Mouse (Mus musculus) layer of hippocampus, adult 2 months (tissue): ENCODE measurements around the gene Eid2b. TPM values are rescaled to one million over a fixed set of nuclear protein-coding genes. Genes with fewer than 3 reads are reported as not detected.

Experiments used
- DNase-seq, 2 experiments: peaks; one replicate each; pipeline ENCODE4 v3.0.0; 2022; ENCODE audit warnings: low spot score in 2 of 2
- H3K27ac ChIP-seq: fragments of 200-600 bp; 2 replicates; pipeline ENCODE4 v1.8.1; 2022
- H3K4me3 ChIP-seq: fragments of 200-600 bp; 2 replicates; pipeline ENCODE4 v1.8.1; 2022; ENCODE audit warnings: mild to moderate bottlenecking
- CTCF ChIP-seq: fragments of 200-600 bp; conservative IDR thresholded peaks from 2 replicates; pipeline ENCODE4 v1.8.1; 2022; ENCODE audit warnings: antibody characterized with exemption, mild to moderate bottlenecking, moderate library complexity
- total RNA-seq, 2 experiments: library from RNA; stranded (reverse); gene quantifications; 2 replicates each; pipeline ENCODE4 v1.2.3; 2021

Eid2b gene
- total RNA-seq, 2 experiments from 2014 or later: 34.3 to 37.5 TPM

- TF ChIP-seq CTCF: no peak
- Histone ChIP-seq H3K4me3 (peak overlapping the region; percentile 89), H3K27ac (peak overlapping the region; percentile 88)
- no peak for DNase-seq
These were observed 33.8 kb downstream of the Eid2b start for GRCm38 (mm10) chr7:28311151-28311925.

GRCm38 (mm10) chr7:28311926-28312543 lies 34.5 kb downstream of the Eid2b start, which contains the start of gene Timm50:
TSS of gene Timm50 (minus strand) at chr7:28312072.
- peak within 1 kb of the TSS; percentile 88 for H3K27ac ChIP-seq
- peak; percentile 98 for DNase-seq
- peak within 1 kb of the TSS; percentile 89 for H3K4me3 ChIP-seq
- peak; percentile 12; the same call in 1 of the 2 replicates for TF ChIP-seq CTCF

- DNase-seq: no peak
- Histone ChIP-seq H3K27ac (no peak overlapping the region), H3K4me3 (no peak overlapping the region)
- no peak for TF ChIP-seq CTCF
These were observed 40.5 kb downstream of the Eid2b start for GRCm38 (mm10) chr7:28318036-28318435.

- no peak overlapping the region for H3K27ac ChIP-seq
- no peak for DNase-seq
- no peak overlapping the region for H3K4me3 ChIP-seq
- no peak for TF ChIP-seq CTCF
These were observed 41.2 kb downstream of the Eid2b start for GRCm38 (mm10) chr7:28318714-28319113.

GRCm38 (mm10) chr7:28321974-28322720 lies 44.6 kb downstream of the Eid2b start:
- Histone ChIP-seq H3K4me3 (no peak overlapping the region), H3K27ac (no peak overlapping the region)
- DNase-seq: no peak
- TF ChIP-seq CTCF: no peak

DNA sequence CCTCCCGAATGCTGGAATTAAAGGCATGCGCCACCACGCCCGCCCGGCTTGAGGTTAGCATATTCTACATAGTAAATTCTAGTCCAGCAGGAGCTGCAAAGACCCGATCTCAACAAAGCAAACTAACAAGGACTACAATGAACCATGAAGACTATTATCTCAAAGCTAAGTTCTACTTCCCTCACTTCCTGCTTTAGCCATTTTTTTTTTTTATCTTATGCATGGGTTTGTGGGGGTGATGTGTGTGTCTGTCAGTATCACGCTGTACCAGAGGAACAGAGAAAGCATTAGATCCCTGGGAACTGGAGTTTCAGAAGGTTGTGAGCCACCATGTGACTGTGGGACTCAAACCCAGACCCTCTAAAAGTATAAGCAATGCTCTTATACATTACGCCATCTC lies 47.8 kb downstream of the Eid2b start:
- no peak for DNase-seq
- no peak for TF ChIP-seq CTCF
- Histone ChIP-seq H3K4me3 (no peak overlapping the region), H3K27ac (no peak overlapping the region)

GRCm38 (mm10) chr7:28326457-28326856 lies 48.9 kb downstream of the Eid2b start:
- Histone ChIP-seq H3K4me3 (no peak overlapping the region), H3K27ac (no peak overlapping the region)
- no peak for DNase-seq
- peak; percentile 67 for TF ChIP-seq CTCF

GRCm38 (mm10) chr7:28328260-28328659 lies 50.7 kb downstream of the Eid2b start:
- H3K27ac ChIP-seq: no peak overlapping the region
- no peak overlapping the region for H3K4me3 ChIP-seq
- no peak for TF ChIP-seq CTCF
- no peak for DNase-seq

Other genes starting within 250 kb of the Eid2b start
- 100 to 1,000 TPM; 132 to 133 TPM for gene Psmc4, start 227.6 kb upstream of the Eid2b start, total RNA-seq
- 1 to 10 TPM in 1 of 2 experiments, under 1 TPM in 1; 0.95 to 1.2 TPM for gene Fcgbp, start 206.5 kb upstream of the Eid2b start, total RNA-seq
- under 1 TPM in 1 of 2 experiments, not detected in 1; 0.05 TPM for gene 9530053A07Rik, start 148.3 kb upstream of the Eid2b start, total RNA-seq
- gene Fbl, start 108.0 kb upstream of the Eid2b start, total RNA-seq: 10 to 100 TPM; 51.7 to 52.3 TPM
- 10 to 100 TPM; 44.7 to 46.9 TPM for gene Dyrk1b, start 98.3 kb upstream of the Eid2b start, total RNA-seq
- gene Eid2, start 9.9 kb upstream of the Eid2b start, total RNA-seq: 10 to 100 TPM; 58.3 to 59.0 TPM
- gene Selenov, start 13.4 kb downstream of the Eid2b start, total RNA-seq: under 1 TPM; 0.38 to 0.79 TPM
- gene Dll3, start 24.5 kb downstream of the Eid2b start, total RNA-seq: 1 to 10 TPM; 1.8 to 1.9 TPM
- gene Timm50, start 34.3 kb downstream of the Eid2b start, total RNA-seq: 10 to 100 TPM; 37.8 to 38.5 TPM
- gene Supt5, start 61.0 kb downstream of the Eid2b start, total RNA-seq: 100 to 1,000 TPM; 117 to 123 TPM
- 100 to 1,000 TPM; 490 to 496 TPM for gene Rps16, start 72.9 kb downstream of the Eid2b start, total RNA-seq
- 1 to 10 TPM; 5.9 to 6.8 TPM for gene Plekhg2, start 94.9 kb downstream of the Eid2b start, total RNA-seq
- gene Zfp36, start 102.5 kb downstream of the Eid2b start, total RNA-seq: 1 to 10 TPM; 2.0 to 3.2 TPM
- 10 to 100 TPM; 17.7 to 18.7 TPM for gene Med29, start 115.0 kb downstream of the Eid2b start, total RNA-seq
- 10 to 100 TPM; 68.4 to 79.0 TPM for gene Paf1, start 115.2 kb downstream of the Eid2b start, total RNA-seq
- gene Gmfg, start 159.7 kb downstream of the Eid2b start, total RNA-seq: 1 to 10 TPM in 1 of 2 experiments, under 1 TPM in 1; 0.86 to 2.3 TPM
- 10 to 100 TPM; 69.1 to 79.8 TPM for gene Lrfn1, start 174.2 kb downstream of the Eid2b start, total RNA-seq
- not detected for gene Ifnl2, start 232.7 kb downstream of the Eid2b start, total RNA-seq
- not detected for gene Ifnl3, start 245.1 kb downstream of the Eid2b start, total RNA-seq